ENCODE assay signal across 27 mouse cellular contexts in the genomic region with DNA sequence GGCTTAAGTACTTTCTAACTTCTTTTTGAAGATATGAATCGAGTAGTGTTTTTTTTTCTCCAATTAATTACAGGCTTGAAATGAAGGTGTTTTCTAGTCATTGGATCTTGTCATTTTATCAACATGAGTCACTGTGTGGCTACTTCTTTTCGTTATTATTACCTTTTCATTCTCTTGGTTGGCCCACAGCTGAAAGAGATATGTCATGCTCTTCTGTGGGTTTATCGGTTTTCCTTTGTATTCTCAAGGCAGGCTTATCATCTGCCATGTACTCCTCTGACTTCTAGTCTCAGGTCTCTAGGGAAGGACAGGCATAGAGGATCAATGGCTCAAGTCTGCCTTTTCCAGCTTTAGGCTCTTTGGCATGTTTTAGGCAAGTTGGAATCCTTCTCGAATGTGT.
"Had no signal": no experiment of that assay in that cellular context is flagged by ENCODE, and none has a peak within 500 bp of the region (broad histone marks: within the 10 kb centered on the region; RNA-seq: fewer than 3 reads in every experiment).

No protein-coding gene starts in this region.

- DNase-seq: liver; liver, embryonic 13.5 days; liver, postnatal 0 days; lung, adult 18-20 months; lung, adult 2 months; lung, embryonic 14.5 days; lung, postnatal 10 days; lung, postnatal 14 days; lung, postnatal 36 days; lung, postnatal 4 days; midbrain, embryonic 14.5 days had no signal

- H3K36me3 ChIP-seq: limb, embryonic 10.5 days; limb, embryonic 12.5 days; limb, embryonic 13.5 days; limb, embryonic 15.5 days; liver, embryonic 12.5 days; liver, embryonic 13.5 days; liver, embryonic 15.5 days; lung, embryonic 15.5 days; midbrain, embryonic 10.5 days; midbrain, embryonic 12.5 days; midbrain, embryonic 13.5 days; midbrain, embryonic 15.5 days; neural tube, embryonic 12.5 days had no signal

- H3K4me3 ChIP-seq: limb, embryonic 10.5 days; limb, embryonic 12.5 days; limb, embryonic 13.5 days; limb, embryonic 15.5 days; liver, embryonic 12.5 days; liver, embryonic 13.5 days; liver, embryonic 15.5 days; lung, embryonic 15.5 days; megakaryocyte, embryonic 14.5 days; midbrain, embryonic 10.5 days; midbrain, embryonic 12.5 days; midbrain, embryonic 13.5 days; midbrain, embryonic 15.5 days; myocyte; neural tube, embryonic 12.5 days had no signal

- H3K4me1 ChIP-seq: liver, embryonic 12.5 days; liver, embryonic 13.5 days; liver, embryonic 15.5 days; lung, embryonic 15.5 days; megakaryocyte, embryonic 14.5 days; midbrain, embryonic 15.5 days had no signal

- H3K9ac ChIP-seq: limb, embryonic 12.5 days; limb, embryonic 13.5 days; limb, embryonic 15.5 days; liver, embryonic 12.5 days; liver, embryonic 13.5 days; liver, embryonic 14.5 days; liver, embryonic 15.5 days; liver, postnatal 0 days; lung, embryonic 14.5 days; lung, embryonic 15.5 days; midbrain, embryonic 12.5 days; midbrain, embryonic 13.5 days; midbrain, embryonic 15.5 days; neural tube, embryonic 12.5 days had no signal

- H3K27ac ChIP-seq: limb, embryonic 10.5 days; limb, embryonic 12.5 days; limb, embryonic 13.5 days; limb, embryonic 15.5 days; liver, embryonic 12.5 days; liver, embryonic 13.5 days; liver, embryonic 14.5 days; liver, embryonic 15.5 days; lung, embryonic 15.5 days; macrophage; midbrain, embryonic 10.5 days; midbrain, embryonic 12.5 days; midbrain, embryonic 13.5 days; midbrain, embryonic 15.5 days; neural tube, embryonic 12.5 days had no signal

- H3K27me3 ChIP-seq: limb, embryonic 12.5 days; limb, embryonic 13.5 days; limb, embryonic 15.5 days; liver, embryonic 13.5 days; liver, embryonic 15.5 days; lung, embryonic 15.5 days; midbrain, embryonic 12.5 days; midbrain, embryonic 13.5 days; midbrain, embryonic 15.5 days; neural tube, embryonic 12.5 days had no signal

- H3K9me3 ChIP-seq: limb, embryonic 10.5 days; limb, embryonic 12.5 days; limb, embryonic 13.5 days; limb, embryonic 15.5 days; liver, embryonic 12.5 days; liver, embryonic 13.5 days; liver, embryonic 15.5 days; lung, embryonic 15.5 days; midbrain, embryonic 10.5 days; midbrain, embryonic 12.5 days; midbrain, embryonic 13.5 days; midbrain, embryonic 15.5 days; neural tube, embryonic 12.5 days had no signal
